Mouse (Mus musculus) T-cell, adult 66 days (primary cell): ENCODE data around the gene Polk. TPM values are rescaled to one million over a fixed set of nuclear protein-coding genes. Genes with fewer than 3 reads are reported as not detected.

Experiments
- total RNA-seq, 2 experiments: library from RNA; stranded (reverse); gene quantifications; 3 replicates in 1 of 2; 4 replicates in 1 of 2; pipeline ENCODE4 v1.2.4; 2023

The Polk gene
- 10 to 100 TPM; 11.8 to 14.6 TPM for total RNA-seq

DNA sequence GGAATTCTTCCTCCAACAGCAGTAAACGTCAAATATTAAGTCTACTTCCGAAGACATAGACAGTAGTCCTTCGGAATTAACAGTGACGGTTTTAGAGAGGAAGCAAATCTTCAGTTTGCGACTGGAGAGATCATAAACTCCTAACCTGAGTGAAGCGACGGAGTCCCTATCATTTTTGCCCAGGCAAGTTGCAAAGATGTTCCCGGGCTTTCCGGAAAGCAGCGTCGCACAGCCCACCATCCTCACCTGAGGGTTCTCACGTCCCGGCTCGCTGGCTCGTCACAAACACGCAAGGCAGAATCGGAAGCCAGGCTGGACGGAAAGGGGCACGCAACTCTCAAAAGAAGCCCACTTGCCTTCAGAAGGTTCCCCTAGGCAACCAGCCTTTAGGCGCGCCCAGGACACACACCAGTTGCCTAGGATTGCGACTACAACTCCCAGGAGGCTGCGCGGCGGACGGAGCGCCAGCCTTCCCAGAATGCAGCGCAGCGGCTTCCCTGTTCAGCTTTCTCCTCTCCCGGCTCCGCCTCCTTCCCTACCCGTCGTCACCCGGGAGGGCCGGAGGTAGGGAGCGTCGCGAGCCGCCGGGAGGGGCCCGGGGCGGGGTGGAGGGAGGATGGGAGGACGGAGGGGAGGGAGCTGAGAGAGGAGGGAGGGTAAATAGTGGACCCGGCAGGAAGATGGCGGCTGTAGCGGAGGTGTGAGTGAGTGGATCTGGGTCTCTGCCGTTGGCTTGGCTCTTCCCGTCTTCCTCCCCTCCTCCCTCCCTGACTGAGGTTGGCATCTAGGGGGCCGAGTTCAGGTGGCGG, at the start of gene Polk, which contains the start of gene Col4a3bp:
Polk (minus strand) TSS at position 499 of the 809 bp plus-strand sequence.
Col4a3bp (plus strand) TSS at position 538 of the 809 bp plus-strand sequence.

GRCm38 (mm10) chr13:96490433-96490832, 51.9 kb downstream of the Polk start, which contains the start of gene Gm17622:
TSS of gene Gm17622 (plus strand) at chr13:96490733.

GRCm38 (mm10) chr13:96470957-96471356, 71.4 kb downstream of the Polk start, which contains the start of gene Ankdd1b:
TSS of gene Ankdd1b (minus strand) at chr13:96471198.

Other genes starting within 250 kb of the Polk start
- gene Poc5, start 154.3 kb downstream of the Polk start, total RNA-seq: 10 to 100 TPM; 28.4 to 39.6 TPM
- not detected for gene Ankdd1b, start 71.4 kb downstream of the Polk start, total RNA-seq
- gene Gm17622, start 51.8 kb downstream of the Polk start, total RNA-seq: not detected
- 10 to 100 TPM; 66.3 to 69.8 TPM for gene Col4a3bp, start within 50 bp of the Polk start, total RNA-seq
- 10 to 100 TPM; 80.4 to 92.1 TPM for gene Hmgcr, start 128.4 kb upstream of the Polk start, total RNA-seq
- not detected for gene Ankrd31, start 205.7 kb upstream of the Polk start, total RNA-seq